Mouse (Mus musculus) cerebellum, postnatal 4 days (tissue): ENCODE measurements around the gene Actbl2.

ENCODE experiments used
- DNase-seq, 2 experiments: peaks; one replicate each; pipeline ENCODE4 v3.0.0; 2022; ENCODE audit warnings: low spot score in 2 of 2, mixed read lengths in 1 of 2

The Actbl2 gene

DNA sequence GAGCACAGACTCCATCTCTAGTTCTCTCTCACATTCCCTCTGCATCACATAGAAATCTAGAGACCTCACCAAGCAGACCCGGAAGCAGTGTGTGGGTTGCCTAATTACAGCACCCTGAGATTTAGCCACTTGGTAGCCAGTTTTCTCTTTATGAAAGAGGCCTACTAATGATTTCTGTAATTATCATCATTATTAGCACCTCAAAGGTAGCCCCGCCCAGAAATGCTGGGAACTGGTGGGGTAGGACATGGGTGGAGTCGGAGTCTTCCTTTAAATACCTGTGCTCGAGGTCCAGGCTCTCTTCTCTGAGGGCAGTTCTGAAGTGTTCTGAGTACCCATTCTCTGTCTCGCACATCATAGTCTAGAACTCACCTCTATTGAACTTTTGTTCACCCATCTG lies at the start of gene Actbl2:
TSS of gene Actbl2 (plus strand) at position 301 of the 400 bp plus-strand sequence.
- DNase-seq = no peak

DNA sequence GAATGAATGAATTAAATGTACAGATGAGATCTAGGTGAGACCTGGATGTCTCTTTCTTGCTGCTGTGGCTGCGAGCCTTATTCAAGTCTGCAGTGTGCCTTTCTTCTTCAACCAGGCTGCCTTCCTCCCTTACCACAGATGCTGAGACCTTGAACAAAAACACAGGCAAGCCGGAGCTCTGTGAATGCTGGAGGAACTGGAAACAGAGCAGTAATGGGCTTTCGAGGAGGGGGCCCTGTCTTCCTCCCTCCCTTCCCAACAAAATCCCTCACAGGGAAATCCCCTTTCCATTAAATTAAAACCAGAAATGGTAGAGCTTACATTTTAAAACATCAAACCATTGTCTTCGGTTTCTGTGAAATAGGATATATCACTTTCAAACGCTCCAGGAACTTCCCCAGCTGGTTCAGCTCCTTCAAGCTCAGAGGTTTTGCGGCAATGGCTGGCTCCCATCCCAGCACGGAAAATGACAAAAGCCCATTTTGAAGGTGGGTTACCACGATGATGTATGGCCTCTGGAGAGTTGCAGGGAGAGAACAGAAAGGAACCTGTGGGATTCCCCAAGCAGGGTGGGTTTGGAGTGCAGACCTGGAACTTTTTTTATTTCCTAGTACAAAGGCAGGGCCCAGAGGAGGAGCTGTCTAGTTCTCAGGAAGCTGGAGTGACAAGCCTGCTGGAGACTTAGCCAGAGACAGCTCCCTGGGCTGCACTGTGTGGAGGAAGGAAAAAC lies 44.0 kb upstream of the Actbl2 start:
- DNase-seq = no peak

DNA sequence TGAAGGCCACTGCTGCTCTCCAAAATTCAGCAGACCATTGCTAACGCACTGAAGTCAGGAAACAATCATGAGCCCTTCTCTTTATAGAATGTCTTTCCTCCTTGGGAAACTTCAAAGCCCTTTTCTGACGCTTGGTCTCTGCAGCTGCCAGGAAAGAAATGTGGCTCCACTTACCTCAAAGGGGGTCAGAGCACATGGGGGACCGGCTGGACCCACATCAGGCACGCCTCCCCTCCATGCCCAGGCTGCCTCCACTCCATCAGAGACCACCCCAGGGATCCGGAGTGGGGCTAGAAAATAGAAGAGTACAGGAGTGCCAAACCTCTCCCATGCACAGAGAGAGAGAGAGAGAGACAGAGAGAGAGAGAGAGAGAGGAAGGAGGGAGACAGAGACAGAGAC lies 26.0 kb upstream of the Actbl2 start:
- DNase-seq = no peak

DNA sequence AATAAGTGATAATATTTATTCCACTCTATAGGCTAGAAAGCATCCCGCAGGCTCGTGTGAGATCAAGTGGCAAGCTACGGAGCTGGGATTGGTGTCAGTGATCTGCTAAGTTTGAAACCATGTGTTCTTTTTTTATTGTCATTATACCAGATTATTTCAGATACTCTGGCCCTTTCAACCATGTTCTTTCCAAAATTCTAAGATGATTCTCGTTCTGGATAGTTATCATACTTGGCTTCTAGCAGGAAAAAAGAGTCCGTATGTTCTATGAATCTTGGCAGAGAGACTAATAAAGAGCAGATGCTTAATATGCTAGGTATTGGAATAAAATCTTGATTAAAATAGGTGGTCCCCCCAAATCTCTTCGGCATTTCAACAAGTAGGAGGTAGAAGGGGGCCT lies 25.3 kb upstream of the Actbl2 start:
- no peak for DNase-seq

- no peak for DNase-seq
Measured at GRCm38 (mm10) chr13:111232416-111232815, 22.4 kb upstream of the Actbl2 start.

GRCm38 (mm10) chr13:111233356-111233755 lies 21.5 kb upstream of the Actbl2 start:
- no peak for DNase-seq

DNA sequence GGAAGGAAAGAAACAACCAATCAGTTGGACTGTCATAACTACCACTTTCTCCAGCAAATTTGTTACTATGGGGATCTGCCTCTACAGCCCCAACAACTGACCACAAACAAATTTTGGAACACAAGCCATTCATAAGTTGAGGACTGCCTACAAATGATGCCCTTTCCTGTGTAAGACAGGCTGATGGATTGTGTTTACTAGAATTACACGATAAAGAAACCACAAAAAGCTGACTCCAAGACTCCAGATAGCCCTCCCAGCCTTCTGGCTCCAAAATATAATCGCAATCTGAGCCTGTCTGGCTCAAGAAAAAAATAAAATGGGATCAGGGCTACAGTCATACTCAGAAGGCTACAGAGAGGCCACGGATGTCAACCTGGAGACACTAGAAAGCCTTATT lies 20.2 kb upstream of the Actbl2 start:
- DNase-seq = no peak

DNA sequence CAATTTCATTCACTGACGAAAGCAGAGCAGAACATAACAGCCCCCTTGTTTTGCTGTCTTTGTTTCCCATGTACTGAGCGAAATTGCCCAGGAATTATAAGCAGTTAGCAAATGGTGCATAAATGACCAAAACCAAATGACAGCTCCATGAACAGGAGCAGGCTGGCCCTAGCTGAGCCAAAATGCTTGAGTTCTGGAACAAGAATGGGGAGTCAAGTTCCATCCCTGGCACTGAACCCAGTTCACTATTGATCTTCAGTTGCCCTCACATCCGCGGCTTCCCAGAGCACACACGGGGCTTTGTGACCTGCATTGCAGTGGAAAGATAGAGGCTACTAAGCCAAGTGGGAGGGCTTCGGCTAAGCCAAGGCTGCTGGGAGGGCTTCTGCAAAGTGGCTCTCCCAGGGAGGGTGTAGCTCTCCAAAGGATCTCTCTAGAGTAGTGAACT lies 19.1 kb upstream of the Actbl2 start:
- peak in 1 of 2 experiments; percentile 20 for DNase-seq

DNA sequence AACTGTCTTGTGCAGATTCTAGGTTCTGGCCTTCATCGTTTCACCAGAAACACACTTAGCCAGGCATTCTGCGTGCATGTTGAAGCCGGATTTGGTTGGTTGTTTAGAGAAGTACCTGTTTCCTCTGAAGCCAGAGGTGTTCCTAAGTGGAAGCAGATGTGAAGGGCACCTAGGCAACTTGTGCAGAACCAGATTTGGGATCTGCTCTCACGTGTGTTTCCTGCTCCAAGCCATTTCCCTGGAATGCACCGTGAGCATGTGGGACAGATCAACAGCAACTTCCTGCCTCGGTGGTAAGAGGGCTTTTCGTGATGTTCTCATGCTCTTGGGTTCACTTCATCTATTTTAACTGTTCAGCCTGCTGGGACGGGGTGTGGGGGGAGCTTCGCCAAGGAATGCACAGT lies 18.4 kb upstream of the Actbl2 start:
- DNase-seq = no peak

- DNase-seq = no peak
Measured at GRCm38 (mm10) chr13:111237296-111237695, 17.5 kb upstream of the Actbl2 start.

GRCm38 (mm10) chr13:111237865-111238465 lies 16.8 kb upstream of the Actbl2 start:
- DNase-seq = no peak

DNA sequence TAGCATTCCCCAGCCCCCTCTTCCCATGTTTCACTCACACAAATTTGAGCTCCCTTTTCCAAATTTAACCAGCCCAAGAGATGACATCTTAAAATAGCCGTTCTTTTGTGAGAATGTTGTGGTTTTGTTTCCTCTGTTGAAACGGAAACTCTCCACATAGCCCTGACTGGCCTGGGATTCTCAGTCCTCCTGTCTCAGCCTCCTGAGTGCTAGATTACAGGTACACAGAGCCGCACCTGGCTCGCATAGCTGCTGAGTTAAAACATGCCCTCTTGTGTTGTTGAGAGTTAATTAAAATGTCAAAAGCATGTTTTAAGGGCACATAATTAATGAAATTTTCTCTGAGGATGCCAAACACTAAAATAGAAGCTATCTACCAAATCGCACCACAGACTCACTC lies 3.7 kb upstream of the Actbl2 start:
- DNase-seq = no peak

DNA sequence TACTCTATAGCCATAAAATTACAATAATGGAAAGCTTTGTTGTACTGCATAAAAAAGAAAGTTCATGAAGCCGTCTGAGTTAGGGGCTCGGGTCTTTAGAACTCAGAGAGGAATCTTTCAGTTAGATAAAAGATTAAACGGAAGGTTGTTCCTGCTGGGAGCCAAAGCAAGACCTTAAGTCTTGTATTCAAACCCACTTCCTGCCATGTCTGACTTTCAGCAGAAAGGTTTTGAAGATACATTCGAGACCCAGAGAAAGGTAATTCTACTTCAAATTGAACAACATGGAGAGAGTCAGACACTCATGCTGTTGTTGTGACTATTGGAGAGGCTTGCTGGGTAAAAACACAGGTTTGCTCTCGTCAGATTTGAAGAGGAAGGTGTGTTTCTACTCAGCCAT lies 3.0 kb upstream of the Actbl2 start:
- DNase-seq = no peak

DNA sequence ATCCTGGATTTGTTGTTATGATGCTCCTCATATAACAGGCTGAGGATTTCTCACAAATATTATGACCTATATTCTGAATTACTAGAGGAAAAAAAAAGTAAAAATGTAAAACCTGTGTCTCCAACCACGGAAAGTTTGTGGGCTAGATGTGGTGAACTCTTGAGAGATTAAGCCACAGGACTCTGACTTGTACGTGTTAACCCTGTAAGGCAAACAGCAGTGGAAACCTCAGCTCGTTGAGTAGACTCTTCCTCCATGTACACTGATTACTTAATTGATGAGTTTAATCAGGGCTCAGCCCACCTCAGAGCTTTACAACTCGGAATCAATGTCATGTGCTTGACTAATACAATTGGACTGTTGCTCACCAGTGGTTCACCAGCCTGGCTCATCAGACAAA lies 3.2 kb downstream of the Actbl2 start:
- DNase-seq = no peak

GRCm38 (mm10) chr13:111258424-111259092 lies 3.7 kb downstream of the Actbl2 start:
- DNase-seq = no peak

DNA sequence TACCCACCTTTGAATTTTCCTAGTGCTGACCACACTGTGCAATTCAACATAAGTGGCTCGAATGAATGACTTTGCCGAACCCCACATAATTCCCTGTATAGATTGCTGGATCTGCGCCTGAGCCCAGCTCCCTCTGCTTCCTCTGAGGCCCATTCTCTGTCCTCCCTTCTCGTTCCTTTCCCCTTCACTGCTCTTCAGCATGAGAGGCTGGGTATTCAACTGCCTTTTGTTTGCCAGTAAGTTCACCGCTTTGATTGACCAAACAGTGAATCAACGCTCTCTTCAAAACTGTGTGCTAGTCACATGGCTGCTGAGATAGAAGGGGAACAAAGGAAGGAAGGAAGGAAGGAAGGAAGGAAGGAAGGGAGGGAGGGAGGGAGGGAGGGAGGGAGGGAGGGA lies 4.3 kb downstream of the Actbl2 start:
- DNase-seq = no peak

DNA sequence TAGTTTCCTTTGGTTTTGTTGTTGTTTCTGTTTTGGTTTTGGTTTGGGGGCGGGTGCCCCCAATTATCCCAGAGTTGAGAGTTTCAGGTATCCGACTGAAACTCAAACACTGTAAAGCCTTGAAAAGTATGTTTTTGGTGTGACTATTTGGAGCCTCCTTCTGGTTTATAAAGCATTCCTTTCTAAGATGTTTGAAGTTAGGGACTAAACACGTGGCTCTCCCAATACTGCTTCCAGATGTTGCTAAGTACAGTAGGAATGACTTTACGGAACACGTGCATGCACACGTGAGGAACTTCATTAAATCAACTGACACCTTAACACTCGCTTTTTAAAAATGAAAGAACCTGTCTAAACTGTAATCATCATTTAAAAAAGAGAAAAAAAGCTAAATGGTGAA lies 4.9 kb downstream of the Actbl2 start:
- no peak for DNase-seq

GRCm38 (mm10) chr13:111263186-111263585 lies 8.4 kb downstream of the Actbl2 start:
- DNase-seq = no peak

DNA sequence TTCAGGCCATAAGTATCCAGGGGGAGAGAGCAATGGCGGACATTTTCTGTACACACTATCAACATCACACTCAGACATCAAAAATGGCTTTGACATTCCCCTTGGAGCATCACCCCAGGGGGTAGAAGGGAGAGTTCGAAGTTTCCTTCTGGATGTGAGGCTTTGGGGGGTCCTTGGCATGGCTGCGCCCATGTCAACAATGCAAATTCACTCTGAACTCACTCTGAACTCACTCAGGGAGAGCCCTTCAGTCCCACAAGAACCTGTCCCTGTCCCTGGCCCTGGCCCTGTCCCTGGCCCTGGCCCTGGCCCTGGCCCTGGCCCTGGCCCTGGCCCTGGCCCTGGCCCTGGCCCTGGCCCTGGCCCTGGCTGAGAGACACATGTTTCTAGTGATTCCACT lies 8.9 kb downstream of the Actbl2 start:
- DNase-seq = no peak

DNA sequence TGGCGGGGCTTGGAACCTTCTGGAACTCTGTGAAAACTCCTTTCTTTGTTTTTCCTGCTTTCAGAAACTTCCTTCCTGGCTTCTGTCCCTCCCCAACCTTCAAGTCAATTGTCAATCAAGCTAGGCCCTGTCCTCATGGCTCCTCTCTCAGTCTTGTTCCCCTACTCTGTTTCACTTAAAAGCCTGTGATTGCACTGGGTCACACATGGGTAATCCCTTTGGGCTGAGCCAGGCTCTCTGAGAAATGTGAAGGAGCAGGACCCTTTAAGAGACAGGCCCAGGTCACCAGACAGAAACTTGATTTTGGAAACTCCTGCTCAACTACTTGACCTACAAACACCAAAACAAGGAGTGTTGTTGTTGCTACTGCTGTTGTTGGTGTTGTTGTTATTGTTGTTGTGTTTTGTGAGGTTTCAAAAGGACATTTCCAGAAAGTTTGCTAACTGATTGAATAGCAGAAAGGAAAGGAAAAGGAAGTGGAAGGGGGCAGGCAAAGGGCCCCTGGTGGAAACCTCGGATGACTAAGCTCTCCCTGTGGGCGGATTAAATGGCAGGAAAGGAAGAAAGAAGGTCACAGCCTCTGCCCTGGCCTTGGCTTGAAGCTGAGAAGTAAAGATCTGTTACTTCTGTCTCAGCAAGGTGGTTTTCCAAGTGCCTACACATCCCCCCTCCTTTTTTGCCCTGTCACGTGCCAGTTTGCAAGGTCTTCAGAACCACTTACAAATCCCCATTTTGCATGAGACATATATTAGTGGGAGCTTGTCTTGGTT lies 10.6 kb downstream of the Actbl2 start:
- DNase-seq = no peak

DNA sequence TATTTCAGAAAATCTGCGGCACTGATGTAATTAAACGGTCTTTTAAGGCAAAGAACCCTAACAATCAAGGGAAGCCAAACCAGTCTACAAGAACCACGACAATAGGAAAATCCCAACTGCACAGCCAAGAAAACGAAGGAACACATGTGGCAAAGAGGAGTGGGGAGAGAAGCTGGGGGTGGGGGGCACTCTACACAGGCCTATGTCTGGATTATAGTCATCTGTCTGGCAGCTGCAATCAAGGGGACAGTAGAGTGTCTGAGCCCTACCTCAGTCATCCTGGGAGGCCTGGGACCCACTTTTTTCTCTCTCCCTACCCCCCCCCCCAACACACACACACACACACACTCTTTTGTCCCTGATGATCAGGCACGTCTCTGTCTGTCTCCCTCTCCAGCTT lies 12.0 kb downstream of the Actbl2 start:
- DNase-seq = no peak

GRCm38 (mm10) chr13:111268992-111269391 lies 14.2 kb downstream of the Actbl2 start:
- no peak for DNase-seq
